Mouse (Mus musculus): ENCODE results near the gene Bckdk.
A peak's percentile ranks its signal among the peaks of the same experiment; 100 is the strongest.

The Bckdk gene

GRCm38 (mm10) chr7:127903971-127904796, at the start of gene Bckdk:
Gene Bckdk (plus strand): TSS chr7:127904082.
- DNase-seq (ENCODE audit: low read depth in 1 of 2, low spot score in 2 of 2): no peak

GRCm38 (mm10) chr7:127858258-127858657, 45.6 kb upstream of the Bckdk start:
- no peak for DNase-seq (ENCODE audit: low read depth in 1 of 2, low spot score in 2 of 2)

GRCm38 (mm10) chr7:127866434-127866833, 37.4 kb upstream of the Bckdk start:
- DNase-seq (ENCODE audit: low read depth in 1 of 2, low spot score in 2 of 2): no peak

GRCm38 (mm10) chr7:127867641-127868040, 36.2 kb upstream of the Bckdk start:
- no peak for DNase-seq (ENCODE audit: low read depth in 1 of 2, low spot score in 2 of 2)

- DNase-seq (ENCODE audit: low read depth in 1 of 2, low spot score in 2 of 2): no peak
These were observed 34.6 kb upstream of the Bckdk start for GRCm38 (mm10) chr7:127869149-127869810.

GRCm38 (mm10) chr7:127870136-127870821, 33.6 kb upstream of the Bckdk start:
- DNase-seq (ENCODE audit: low read depth in 1 of 2, low spot score in 2 of 2): no peak

GRCm38 (mm10) chr7:127874812-127875626, 28.9 kb upstream of the Bckdk start:
- no peak for DNase-seq (ENCODE audit: low read depth in 1 of 2, low spot score in 2 of 2)

GRCm38 (mm10) chr7:127875627-127876001, 28.3 kb upstream of the Bckdk start:
- peak; percentile 66 to 79 for DNase-seq (ENCODE audit: low read depth in 1 of 2, low spot score in 2 of 2)

GRCm38 (mm10) chr7:127876041-127876466, 27.8 kb upstream of the Bckdk start, which contains the start of gene Zfp646:
Gene Zfp646 (plus strand): TSS chr7:127876221.
- DNase-seq (ENCODE audit: low read depth in 1 of 2, low spot score in 2 of 2): peak; percentile 56 to 58

- DNase-seq (ENCODE audit: low read depth in 1 of 2, low spot score in 2 of 2): peak; percentile 68 to 82
These were observed 27.2 kb upstream of the Bckdk start, which contains the start of gene Zfp668 for GRCm38 (mm10) chr7:127876467-127877348. Gene Zfp668 (minus strand): TSS chr7:127876828.

GRCm38 (mm10) chr7:127879301-127879700, 24.6 kb upstream of the Bckdk start:
- DNase-seq (ENCODE audit: low read depth in 1 of 2, low spot score in 2 of 2): no peak

- DNase-seq (ENCODE audit: low read depth in 1 of 2, low spot score in 2 of 2): no peak
These were observed 23.5 kb upstream of the Bckdk start for GRCm38 (mm10) chr7:127880431-127880830.

GRCm38 (mm10) chr7:127885951-127886350, 17.9 kb upstream of the Bckdk start:
- no peak for DNase-seq (ENCODE audit: low read depth in 1 of 2, low spot score in 2 of 2)

- DNase-seq (ENCODE audit: low read depth in 1 of 2, low spot score in 2 of 2): no peak
These were observed 17.3 kb upstream of the Bckdk start for GRCm38 (mm10) chr7:127886551-127886950.

GRCm38 (mm10) chr7:127887191-127887590, 16.7 kb upstream of the Bckdk start:
- DNase-seq (ENCODE audit: low read depth in 1 of 2, low spot score in 2 of 2): no peak

GRCm38 (mm10) chr7:127887781-127888180, 16.1 kb upstream of the Bckdk start:
- DNase-seq (ENCODE audit: low read depth in 1 of 2, low spot score in 2 of 2): no peak

GRCm38 (mm10) chr7:127888821-127889220, 15.1 kb upstream of the Bckdk start:
- no peak for DNase-seq (ENCODE audit: low read depth in 1 of 2, low spot score in 2 of 2)

- no peak for DNase-seq (ENCODE audit: low read depth in 1 of 2, low spot score in 2 of 2)
These were observed 13.1 kb upstream of the Bckdk start, which contains the start of gene Prss53 for GRCm38 (mm10) chr7:127890798-127891197. Gene Prss53 (minus strand): TSS chr7:127890970.

- DNase-seq (ENCODE audit: low read depth in 1 of 2, low spot score in 2 of 2): no peak
These were observed 9.4 kb upstream of the Bckdk start for GRCm38 (mm10) chr7:127894480-127894879.

- DNase-seq (ENCODE audit: low read depth in 1 of 2, low spot score in 2 of 2): peak; percentile 75 to 82
These were observed 8.4 kb upstream of the Bckdk start, which contains the start of the genes Gm21974 and Vkorc1 for GRCm38 (mm10) chr7:127895442-127895841. Gene Gm21974 (minus strand): TSS chr7:127895454. Gene Vkorc1 (minus strand): TSS chr7:127895617.
